Comparison of ENCODE assay signal across 25 mouse cellular contexts in genomic region chr7:107259936-107260335, GRCm38 (mm10). TPM values are rescaled to one million over a fixed set of nuclear protein-coding genes. Genes with fewer than 3 reads are reported as not detected.
"Had no signal": no experiment of that assay in that cellular context is flagged by ENCODE, and none has a peak within 500 bp of the region (broad histone marks: within the 10 kb centered on the region; RNA-seq: fewer than 3 reads in every experiment).

No protein-coding gene starts in this region.

- H3K27ac ChIP-seq: kidney, postnatal 0 days; left cerebral cortex, adult 2 months; liver, embryonic 13.5 days; stomach, postnatal 0 days had no signal

- H3K36me3 ChIP-seq: liver, embryonic 13.5 days had no signal

- H3K9me3 ChIP-seq: liver, embryonic 13.5 days had no signal

- H3K9ac ChIP-seq: liver, embryonic 13.5 days had no signal

- DNase-seq: layer of hippocampus, postnatal 36 days; liver, embryonic 13.5 days; lung, adult 2 months; lung, postnatal 14 days; lung, postnatal 4 days; right cerebral cortex, adult 18-20 months; right cerebral cortex, postnatal 14 days; right cerebral cortex, postnatal 4 days; thymus, adult 2 months; thymus, postnatal 14 days; thymus, postnatal 4 days had no signal

- H3K4me3 ChIP-seq: left cerebral cortex, adult 2 months; liver, embryonic 13.5 days had no signal

- H3K4me1 ChIP-seq: liver, embryonic 13.5 days had no signal

- H3K4me2 ChIP-seq: liver, embryonic 13.5 days; midbrain, embryonic 11.5 days had no signal

- H3K27me3 ChIP-seq: liver, embryonic 13.5 days had no signal

RNA-seq across cellular contexts. Expression of gene Rbmxl2, which starts 50.7 kb away (rescaled TPM):
- polyA plus RNA-seq: kidney, postnatal 0 days; limb, embryonic 11.5 days; limb, embryonic 14.5 days; liver, adult 2 months; liver, embryonic 13.5 days; liver, embryonic 16.5 days; lung, adult 2 months; lung, embryonic 16.5 days; midbrain, embryonic 14.5 days; midbrain, postnatal 0 days; neural tube, embryonic 11.5 days; neural tube, embryonic 14.5 days; stomach, embryonic 14.5 days; stomach, postnatal 0 days had no signal
